Mouse (Mus musculus) erythroblast, embryonic 14.5 days (primary cell): ENCODE results near the gene Smim27. TPM values are rescaled to one million over a fixed set of nuclear protein-coding genes. Genes with fewer than 3 reads are reported as not detected.

ENCODE experiments used
- H3K27me3 ChIP-seq: 2 replicates; pipeline ENCODE4 v1.6.1; 2012; ENCODE audit warnings: inconsistent platforms; ENCODE audit not compliant: control insufficient read depth
- H3K36me3 ChIP-seq: 2 replicates; pipeline ENCODE4 v1.6.1; 2012; ENCODE audit warnings: mild to moderate bottlenecking, inconsistent platforms; ENCODE audit not compliant: control insufficient read depth
- H3K4me1 ChIP-seq: 2 replicates; pipeline ENCODE4 v1.6.1; 2012; ENCODE audit warnings: inconsistent platforms; ENCODE audit not compliant: control insufficient read depth
- H3K4me3 ChIP-seq: replicated peaks from 2 replicates; pipeline ENCODE3; 2012; ENCODE audit warnings: moderate library complexity, mild to moderate bottlenecking, inconsistent platforms
- H3K9me3 ChIP-seq: 2 replicates; pipeline ENCODE4 v1.6.1; 2012; ENCODE audit warnings: low read length, inconsistent platforms, mixed read lengths; ENCODE audit not compliant: control insufficient read depth
- GATA1 ChIP-seq: IDR thresholded peaks from 2 replicates; pipeline ENCODE4 v1.6.1; 2012; ENCODE audit warnings: low read length, inconsistent platforms, mixed read lengths
- TAL1 ChIP-seq: IDR thresholded peaks from 3 replicates; pipeline ENCODE4 v1.6.1; 2012; ENCODE audit warnings: low read length, inconsistent platforms, mixed read lengths
- polyA plus RNA-seq: library from polyadenylated mRNA; stranded (reverse); fragments of >175 nt; gene quantifications from 2 replicates; pipeline ENCODE4 v1.2.3, GENCODE M21; 2012

The Smim27 gene
- polyA plus RNA-seq, 1 experiment = 3.5 TPM

- H3K4me3 ChIP-seq = no peak overlapping the region
- TF ChIP-seq GATA1 (no peak), TAL1 (no peak)
- no peaks in the 10 kb centered on the region for H3K27me3 ChIP-seq
- H3K4me1 ChIP-seq = no peaks in the 10 kb centered on the region
- H3K9me3 ChIP-seq = no peaks in the 10 kb centered on the region
- H3K36me3 ChIP-seq = peaks cover 9% of the 10 kb centered on the region
Observed at GRCm38 (mm10) chr4:40253766-40254165, 15.6 kb upstream of the Smim27 start.

GRCm38 (mm10) chr4:40254385-40255103 lies 14.8 kb upstream of the Smim27 start:
- H3K4me3 ChIP-seq = no peak overlapping the region
- no peaks in the 10 kb centered on the region for H3K9me3 ChIP-seq
- TF ChIP-seq GATA1 = no peak
- TF ChIP-seq TAL1 = no peak
- no peaks in the 10 kb centered on the region for H3K27me3 ChIP-seq
- no peaks in the 10 kb centered on the region for H3K4me1 ChIP-seq
- peaks cover 17% of the 10 kb centered on the region for H3K36me3 ChIP-seq

DNA sequence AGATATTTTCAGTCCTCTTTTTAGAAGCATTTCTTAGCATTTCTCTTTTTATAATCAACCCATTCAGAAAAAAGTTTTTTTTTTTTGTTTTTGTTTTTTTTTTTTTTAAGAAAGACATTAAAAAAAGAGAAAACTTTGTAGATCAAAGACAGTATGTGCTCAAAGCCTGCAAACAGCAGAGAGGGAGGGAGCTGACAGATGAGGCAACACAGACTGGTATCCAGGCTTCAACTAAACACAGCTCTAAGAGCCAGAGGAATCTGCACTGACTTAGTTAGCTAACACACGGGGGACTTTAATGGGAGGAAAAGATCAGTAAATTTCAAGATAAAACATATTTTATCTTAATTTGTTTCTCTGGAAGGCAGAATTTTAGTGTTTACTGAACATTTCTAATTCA lies 5.1 kb upstream of the Smim27 start:
- H3K36me3 ChIP-seq = peaks cover 83% of the 10 kb centered on the region

DNA sequence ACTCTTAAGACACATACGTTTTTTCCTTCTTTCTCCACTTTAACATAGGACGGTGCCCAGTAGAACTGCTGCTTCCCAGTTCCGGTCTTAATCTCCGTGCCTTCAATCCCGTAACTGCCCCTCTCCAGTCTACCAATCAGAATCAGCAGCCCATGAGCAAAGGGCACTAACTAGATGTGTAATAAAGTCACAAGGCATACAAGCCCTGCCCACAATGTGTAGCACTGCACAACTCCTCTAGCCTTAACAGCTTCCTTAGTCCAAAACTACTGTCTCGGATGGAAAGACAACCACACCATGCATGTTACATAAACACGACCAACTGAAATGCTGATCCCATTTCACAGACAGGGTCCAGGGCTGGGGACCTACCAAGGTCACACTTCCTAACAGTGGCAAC lies 1.7 kb upstream of the Smim27 start:
- Histone ChIP-seq H3K4me1 (peaks cover 48% of the 10 kb centered on the region), H3K36me3 (peaks cover 60% of the 10 kb centered on the region), H3K4me3 (peak overlapping the region; percentile 96), H3K9me3 (no peaks in the 10 kb centered on the region), H3K27me3 (no peaks in the 10 kb centered on the region)
- TF ChIP-seq GATA1 (no peak), TAL1 (no peak)

More for the DNA sequence above, 5.1 kb upstream of the Smim27 start:
- H3K4me3 ChIP-seq = no peak overlapping the region
- no peak for TF ChIP-seq GATA1
- TF ChIP-seq TAL1 = no peak
- no peaks in the 10 kb centered on the region for H3K9me3 ChIP-seq
- H3K4me1 ChIP-seq = peaks cover 39% of the 10 kb centered on the region
- H3K27me3 ChIP-seq = no peaks in the 10 kb centered on the region

DNA sequence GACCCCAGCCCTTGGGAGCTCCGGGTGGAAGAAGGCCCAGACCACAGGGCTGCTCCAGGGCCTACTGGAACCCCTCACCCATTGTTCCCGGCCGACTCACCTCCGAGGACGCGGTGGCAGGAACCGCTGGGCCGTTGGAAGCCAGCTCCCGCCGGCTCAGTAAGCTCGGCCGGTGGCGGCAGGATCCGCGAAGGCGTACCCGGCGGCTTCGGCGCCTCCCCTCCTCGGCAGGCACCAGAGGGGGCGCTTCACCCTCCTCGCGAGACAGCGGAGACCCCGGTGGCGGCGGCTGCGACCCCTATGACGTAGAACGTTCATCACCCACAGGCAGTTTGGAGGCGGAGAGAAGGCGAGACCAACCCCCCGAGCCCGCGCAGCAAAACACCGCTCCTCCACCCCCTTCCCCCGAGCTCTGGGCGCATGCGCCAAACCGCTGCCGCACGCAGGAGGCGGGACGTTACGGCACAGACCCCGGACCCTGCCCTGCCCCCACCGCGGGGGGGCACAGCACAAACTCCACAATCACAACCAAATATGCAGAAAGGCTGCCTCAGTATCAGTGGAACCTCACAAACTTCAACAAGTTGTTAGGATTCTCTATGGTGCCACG lies 1.1 kb upstream of the Smim27 start:
- Histone ChIP-seq H3K27me3 (no peaks in the 10 kb centered on the region), H3K4me1 (peaks cover 48% of the 10 kb centered on the region), H3K36me3 (peaks cover 54% of the 10 kb centered on the region), H3K4me3 (peak overlapping the region; percentile 96), H3K9me3 (no peaks in the 10 kb centered on the region)
- TF ChIP-seq TAL1 (no peak), GATA1 (no peak)

GRCm38 (mm10) chr4:40268835-40269234 lies 544 bp upstream of the Smim27 start:
- peak overlapping the region; percentile 96 for H3K4me3 ChIP-seq
- H3K4me1 ChIP-seq = peaks cover 48% of the 10 kb centered on the region
- H3K27me3 ChIP-seq = no peaks in the 10 kb centered on the region
- TF ChIP-seq TAL1 (no peak), GATA1 (no peak)
- peaks cover 49% of the 10 kb centered on the region for H3K36me3 ChIP-seq
- no peaks in the 10 kb centered on the region for H3K9me3 ChIP-seq

DNA sequence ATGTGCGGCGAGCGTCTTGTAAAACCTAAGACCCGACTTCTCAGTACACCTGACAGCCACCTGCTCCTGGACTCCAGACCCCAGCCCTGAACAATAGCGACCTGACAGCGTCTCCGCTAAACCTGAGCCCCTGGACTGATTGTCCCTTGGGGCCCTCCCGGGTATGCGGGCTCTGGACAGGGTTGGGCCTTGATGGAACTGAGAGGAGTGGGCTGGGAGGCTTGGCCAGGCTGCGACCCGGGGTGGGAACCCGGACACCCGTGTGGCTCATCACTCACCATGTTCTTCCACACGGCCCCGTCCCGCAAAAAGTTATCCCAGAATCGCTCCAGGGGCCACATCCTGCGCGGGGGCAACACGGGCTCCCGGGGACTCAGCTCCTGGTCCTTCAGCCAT lies 9.5 kb downstream of the Smim27 start:
- H3K9me3 ChIP-seq = no peaks in the 10 kb centered on the region

GRCm38 (mm10) chr4:40279276-40279900 lies 10.0 kb downstream of the Smim27 start, which contains the start of gene Ndufb6:
TSS of gene Ndufb6 (minus strand) at chr4:40279421.
- Histone ChIP-seq H3K9me3 (no peaks in the 10 kb centered on the region), H3K4me3 (peak within 1 kb of the TSS; percentile 89), H3K27me3 (no peaks in the 10 kb centered on the region), H3K4me1 (peaks cover 20% of the 10 kb centered on the region), H3K36me3 (peaks cover 15% of the 10 kb centered on the region)
- TF ChIP-seq TAL1 (no peak), GATA1 (no peak)

More for the DNA sequence above, 9.5 kb downstream of the Smim27 start:
- H3K4me3 ChIP-seq = peak overlapping the region; percentile 89
- peaks cover 20% of the 10 kb centered on the region for H3K4me1 ChIP-seq
- H3K27me3 ChIP-seq = no peaks in the 10 kb centered on the region
- TF ChIP-seq TAL1 (no peak), GATA1 (no peak)
- H3K36me3 ChIP-seq = peaks cover 17% of the 10 kb centered on the region

GRCm38 (mm10) chr4:40285582-40285981 lies 16.2 kb downstream of the Smim27 start:
- peaks cover 2% of the 10 kb centered on the region for H3K9me3 ChIP-seq
- H3K4me3 ChIP-seq = no peak overlapping the region
- H3K4me1 ChIP-seq = no peaks in the 10 kb centered on the region
- no peak for TF ChIP-seq TAL1
- TF ChIP-seq GATA1 = no peak
- no peaks in the 10 kb centered on the region for H3K36me3 ChIP-seq
- no peaks in the 10 kb centered on the region for H3K27me3 ChIP-seq
